Mouse (Mus musculus) fibroblast of lung, adult 2 months (primary cell): ENCODE data around the gene E330017A01Rik.

Experiments used
- DNase-seq: peaks from one replicate; pipeline ENCODE4 v3.0.0-alpha.2; 2011; ENCODE audit warnings: low read depth

The E330017A01Rik gene

DNA sequence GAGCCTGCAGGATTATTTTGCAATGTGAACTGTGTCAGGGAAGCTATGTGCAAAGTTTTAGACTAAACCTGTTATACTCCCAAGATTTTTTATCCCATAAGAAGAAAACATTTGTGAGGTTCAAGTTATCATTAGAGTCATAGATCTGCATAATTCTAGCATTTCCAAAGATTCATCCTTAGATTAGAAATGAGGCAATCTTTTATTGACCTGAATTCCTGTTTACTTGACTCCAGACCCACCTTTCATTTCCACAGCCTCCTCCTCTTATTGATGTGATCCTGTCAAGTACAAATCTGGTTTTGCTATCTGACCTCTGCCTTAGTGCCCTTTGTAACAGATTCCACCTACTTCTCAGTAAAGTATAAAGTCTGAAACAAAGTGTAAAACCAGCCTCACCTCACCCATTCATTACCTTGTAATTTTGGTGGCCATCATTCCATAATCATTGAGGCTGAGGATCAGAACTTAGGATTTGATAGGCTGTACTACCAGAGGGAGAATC is 23.8 kb upstream of the E330017A01Rik start:
- no peak for DNase-seq

DNA sequence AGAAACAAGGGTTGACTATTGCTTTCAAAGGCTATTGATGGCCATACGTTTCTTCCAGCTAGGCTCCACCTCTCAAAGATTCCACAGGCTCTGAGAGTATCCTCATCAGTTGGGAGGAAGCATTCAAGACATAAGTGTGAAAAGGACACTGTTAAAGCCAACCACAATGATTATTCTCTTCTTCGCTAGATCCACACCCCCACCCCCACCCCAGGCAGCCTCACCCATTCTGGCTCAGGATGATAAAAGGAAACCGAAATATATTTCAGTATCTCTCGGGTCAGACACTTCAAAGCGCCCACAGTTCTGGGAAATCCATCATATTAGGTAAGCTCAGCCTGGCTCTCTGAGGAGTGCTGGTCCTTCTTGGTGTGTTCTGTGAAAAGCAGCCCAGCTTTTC is 23.3 kb upstream of the E330017A01Rik start:
- DNase-seq: no peak

DNA sequence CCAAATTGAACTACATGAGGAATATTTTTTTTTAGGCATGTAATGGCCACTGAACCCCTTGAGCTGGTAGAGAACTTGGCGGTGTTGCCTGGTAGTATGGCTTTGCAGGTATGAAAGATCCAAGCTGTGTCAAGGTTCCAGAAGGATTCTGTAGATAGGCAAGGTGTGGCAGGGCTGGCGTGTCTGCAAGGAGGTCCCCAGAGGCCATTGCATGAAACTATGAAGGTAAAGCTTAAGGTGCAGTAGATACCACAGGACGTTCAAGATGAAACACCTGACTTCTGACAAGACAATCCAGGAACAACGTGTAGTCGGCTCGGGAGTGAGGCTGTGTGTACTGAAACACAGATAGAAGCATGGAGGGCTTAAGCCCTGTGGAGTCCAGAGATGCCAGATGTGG is 20.1 kb upstream of the E330017A01Rik start:
- no peak for DNase-seq

DNA sequence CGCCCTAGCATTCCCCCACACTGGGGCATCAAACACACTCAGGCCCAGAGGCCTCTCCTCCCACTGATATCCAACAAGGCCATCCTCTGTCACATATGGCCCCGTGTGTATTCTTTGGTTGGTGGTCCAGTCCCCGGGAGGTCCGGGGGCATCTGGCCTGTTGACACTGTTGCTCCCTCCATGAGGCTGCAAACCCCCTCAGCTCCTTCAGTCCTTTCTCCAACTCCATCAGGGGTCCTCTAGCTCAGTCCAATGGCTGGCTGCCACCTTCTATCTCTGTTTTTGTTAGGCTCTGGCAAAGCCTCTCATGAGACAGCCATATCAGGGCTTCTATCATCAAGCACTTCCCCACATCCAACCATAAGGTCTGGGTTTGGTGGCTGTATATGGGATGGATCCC is 18.0 kb upstream of the E330017A01Rik start:
- DNase-seq: no peak

DNA sequence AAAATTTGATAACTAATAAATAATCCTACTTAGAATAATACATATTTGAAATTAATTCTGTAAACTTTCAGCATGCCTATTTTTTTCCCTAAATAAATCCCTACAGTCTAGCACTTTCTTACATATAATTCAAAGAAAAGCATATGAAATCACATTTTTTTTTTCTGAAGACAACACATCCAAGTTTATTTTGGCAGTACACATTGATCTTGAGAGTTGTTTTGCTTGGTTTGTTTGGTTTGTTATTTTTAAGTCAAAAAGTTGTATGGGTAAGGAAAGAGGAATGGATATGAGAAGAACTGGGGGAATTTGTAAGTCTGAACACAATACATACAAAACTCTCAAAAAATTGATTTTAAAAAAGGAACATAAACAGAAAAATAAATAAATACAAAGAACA is 17.2 kb upstream of the E330017A01Rik start:
- no peak for DNase-seq

DNA sequence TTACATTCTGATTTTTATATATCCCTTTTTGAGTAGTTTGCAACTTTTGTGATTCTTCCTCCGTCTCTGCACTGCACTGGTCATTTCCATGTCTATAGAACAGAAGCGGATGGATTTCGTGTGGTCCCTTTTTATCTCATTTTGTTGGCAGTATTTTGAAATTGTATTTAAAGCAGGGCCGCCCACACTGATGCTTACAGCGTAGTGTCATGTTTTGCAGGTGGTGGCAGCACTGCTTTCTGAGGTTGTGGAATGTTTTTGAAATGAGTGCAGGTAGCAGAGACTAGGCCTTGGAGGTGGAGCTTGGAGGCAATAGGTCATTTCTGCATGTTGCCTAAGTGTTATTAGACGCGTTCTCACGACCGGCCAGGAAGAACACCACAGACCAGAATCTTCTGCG is 11.4 kb upstream of the E330017A01Rik start:
- DNase-seq: no peak

DNA sequence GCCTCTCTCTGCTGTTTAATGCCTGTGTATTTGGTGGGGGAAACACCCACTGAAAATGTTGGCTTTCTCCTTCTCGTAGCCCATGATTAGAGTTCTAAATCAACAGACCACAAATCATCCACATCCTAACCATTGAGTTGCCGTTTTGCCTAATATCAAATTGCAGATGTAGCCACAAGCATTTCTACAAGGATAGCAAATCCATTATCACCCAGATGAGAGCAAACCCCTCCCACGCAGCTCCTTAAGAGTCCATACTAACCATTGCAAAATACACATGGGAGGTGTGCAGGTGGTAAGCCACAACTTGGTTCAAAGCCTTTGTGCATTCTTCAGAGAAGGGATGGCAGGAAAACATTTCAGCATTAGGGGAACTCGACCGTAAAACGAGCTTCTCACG is 523 bp downstream of the E330017A01Rik start:
- no peak for DNase-seq

DNA sequence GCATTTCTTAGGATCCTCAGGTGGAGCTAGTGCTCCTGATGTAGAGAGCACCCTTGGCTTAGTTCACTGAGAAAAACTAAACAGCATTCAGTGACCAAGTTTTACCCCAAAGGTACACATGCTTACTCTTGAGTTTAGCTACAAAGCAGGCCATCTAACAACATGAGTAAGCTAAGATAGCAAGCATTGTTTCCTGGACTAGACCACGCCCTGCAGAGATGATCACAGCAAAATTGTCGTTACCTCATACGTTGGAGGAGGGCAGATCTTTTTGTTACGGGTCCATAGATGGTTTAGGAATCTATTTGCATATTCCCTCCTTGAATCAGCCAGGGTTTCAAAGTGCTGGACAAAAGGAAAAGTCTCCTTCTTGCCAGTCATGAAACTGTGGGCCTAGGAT is 1.1 kb downstream of the E330017A01Rik start:
- DNase-seq: no peak

DNA sequence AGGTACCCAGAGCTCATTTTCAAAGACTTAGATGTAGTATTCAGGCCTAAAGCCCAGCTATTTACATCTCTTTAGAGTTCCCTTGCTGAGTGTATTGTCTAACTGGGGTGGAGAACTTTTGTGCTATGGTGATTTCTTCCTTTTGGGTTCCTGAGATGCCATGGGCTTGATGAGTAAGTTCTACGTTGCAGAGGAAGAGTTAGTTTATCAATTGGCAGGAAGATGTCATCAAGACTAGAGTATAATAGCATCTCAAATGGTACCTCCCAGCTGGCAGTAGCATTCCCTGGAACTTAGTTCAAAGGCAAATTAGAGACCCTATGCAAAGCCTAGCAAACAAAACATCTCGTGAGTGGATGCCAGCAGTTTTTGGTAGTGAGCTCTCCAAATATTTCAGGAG is 2.7 kb downstream of the E330017A01Rik start:
- no peak for DNase-seq

DNA sequence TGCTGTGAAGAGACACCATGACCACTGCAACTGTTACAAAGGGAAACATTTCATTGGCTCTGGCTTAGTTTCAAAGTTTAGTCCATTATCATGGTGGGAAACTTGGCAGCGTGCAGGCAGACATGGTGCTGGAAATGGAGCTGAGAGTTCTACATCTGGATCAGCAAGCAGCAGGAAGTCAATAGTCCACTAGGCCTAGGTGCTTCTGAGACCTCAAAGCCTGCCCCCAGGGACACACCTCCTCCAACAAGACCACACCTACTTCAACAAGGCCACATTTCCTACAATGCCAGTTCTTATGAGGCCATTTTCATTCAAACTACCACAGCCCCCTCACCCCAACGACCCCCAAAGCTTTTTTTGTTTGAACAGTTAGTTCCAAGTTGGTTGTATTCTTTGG is 8.8 kb downstream of the E330017A01Rik start:
- DNase-seq: no peak

DNA sequence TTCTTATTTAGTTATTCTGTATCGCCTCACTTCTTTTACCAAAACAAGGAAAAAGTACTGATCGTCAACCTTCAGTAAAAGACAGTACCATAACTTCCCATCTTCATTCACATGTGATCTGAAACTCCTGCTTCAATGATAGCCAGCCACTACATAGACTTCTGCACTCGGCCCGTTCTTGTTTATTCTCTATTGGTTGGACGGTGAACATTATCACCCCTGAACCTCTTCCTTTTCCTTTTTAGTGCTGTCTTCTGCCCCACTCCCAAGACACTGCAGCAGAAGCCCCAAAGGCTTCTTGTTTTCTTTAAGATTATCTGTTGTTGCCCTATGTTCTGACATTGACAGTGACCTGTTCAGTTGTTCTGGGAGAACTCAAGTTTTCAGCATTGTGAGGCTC is 9.6 kb downstream of the E330017A01Rik start:
- no peak for DNase-seq

DNA sequence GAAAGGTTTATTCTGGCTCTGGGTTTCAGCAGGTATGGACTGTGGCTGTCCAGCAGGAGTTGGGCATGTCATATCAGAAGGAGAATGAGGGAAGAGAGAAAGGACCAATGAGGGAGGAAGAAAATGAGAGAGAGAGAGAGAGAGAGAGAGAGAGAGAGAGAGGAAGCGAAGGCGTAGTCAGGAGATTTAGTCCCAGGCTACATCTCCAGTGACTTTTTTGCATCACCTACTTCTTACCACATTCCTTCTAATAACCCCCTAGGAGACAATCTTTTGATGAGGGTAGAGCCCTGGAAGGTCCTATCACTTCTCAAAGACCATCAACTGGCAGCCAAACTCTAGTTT is 10.2 kb downstream of the E330017A01Rik start:
- DNase-seq: no peak

DNA sequence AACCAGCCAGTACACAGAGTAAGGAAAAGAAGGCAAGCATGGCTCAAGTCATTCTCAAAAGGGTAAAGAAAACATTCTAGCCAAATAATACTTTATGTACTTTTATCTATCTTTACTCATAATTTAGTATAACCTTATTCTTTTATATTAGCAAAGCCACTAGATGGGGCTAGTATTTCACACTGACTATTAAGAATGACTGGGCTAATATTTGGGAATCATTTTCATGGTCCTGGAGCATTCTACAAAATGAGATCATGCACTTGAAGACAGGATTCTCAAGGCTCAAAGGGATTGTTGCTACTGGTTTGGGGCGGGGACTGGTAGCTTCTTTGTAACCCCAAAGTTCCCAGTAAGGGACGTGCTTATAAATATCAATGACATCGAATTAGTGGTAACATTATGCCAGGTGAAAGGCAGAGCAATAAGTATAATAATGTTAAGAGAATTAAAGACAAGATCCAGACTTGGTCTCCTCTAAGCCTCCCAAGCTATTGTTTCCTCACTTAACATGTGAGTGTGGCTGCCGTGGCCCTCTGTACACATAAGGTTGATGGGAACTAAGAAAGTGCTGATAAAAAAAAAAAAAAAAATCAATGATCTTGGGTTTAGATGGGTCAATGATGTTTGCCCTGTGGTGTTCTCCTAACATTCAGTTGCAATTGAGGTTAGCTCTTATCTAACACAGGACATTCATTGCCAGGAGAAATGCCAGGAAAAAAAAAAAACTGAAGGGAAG is 10.8 kb downstream of the E330017A01Rik start:
- DNase-seq: no peak

DNA sequence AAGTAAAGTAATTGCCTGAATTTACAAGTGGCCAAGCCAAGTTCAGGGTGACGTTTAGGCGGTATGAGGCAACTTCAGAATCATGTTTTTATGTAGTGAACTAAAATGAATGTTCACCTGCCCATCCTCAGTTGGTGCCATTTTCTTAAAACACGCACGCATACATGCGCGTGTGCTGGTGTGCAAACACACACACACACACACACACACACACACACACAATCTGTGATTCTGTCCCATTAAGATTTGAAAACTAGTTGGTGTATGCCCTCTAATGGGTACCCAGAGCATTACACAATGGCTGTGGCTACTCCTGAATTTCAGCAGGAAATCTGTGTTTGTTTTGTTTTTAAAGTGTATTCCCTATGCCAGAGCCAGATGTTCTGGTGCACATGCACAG is 14.6 kb downstream of the E330017A01Rik start:
- no peak for DNase-seq

DNA sequence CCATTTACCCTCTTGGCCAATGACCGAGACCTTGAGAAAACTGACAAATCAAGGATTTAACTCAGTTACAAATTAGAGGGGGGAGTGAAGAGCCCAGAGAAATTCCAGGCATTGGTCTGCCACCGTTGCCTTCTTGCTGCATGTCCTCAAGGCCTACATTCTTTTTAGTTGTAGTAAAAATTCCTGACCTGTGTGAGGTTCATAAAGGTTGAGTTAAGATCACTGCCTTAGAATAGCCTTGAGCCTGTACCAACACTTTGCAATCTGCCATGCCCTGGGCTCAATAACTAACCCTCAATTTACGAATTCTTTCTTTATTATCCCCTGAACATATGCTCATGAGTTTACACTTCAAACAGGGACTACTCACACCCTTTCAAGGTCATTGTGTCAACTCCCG is 15.4 kb downstream of the E330017A01Rik start:
- DNase-seq: no peak

DNA sequence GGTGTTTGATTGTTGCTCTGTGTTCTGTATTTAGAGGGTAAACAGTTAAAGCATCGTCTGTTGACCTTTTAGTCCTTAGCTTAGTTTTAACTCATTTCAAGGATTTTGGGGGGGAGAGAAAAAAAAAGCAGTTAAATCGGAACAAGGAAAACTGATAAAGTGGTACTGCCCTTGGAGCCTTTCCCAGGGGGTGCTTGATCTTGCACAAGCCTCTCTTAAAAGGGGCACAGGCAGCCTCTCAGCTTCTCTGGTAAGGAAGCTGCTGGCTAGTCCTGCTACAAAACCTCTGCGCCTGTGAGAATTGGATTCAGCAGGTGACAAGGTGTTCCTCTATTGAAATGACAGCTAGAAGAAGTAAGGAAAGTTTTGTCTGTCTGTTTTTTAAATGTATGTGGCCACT is 16.2 kb downstream of the E330017A01Rik start:
- no peak for DNase-seq

DNA sequence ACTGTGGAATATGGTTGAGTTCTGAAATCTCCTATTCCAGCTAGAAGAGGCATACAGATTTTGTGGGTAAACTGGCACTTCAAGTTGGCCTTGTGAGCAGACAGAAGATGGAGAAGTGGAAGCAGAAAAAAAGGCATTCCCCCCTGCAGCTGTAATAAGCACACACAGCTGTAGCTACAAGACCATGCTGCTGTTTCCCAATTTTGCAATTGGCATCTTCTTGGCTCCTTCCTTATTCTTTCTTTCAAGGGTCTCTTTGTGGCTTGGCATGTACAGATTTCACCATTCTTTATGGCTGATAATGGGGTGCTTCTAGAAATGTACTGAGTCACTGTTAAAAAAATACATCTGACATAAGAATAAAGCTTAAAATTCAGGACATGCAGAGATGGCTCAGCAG is 21.2 kb downstream of the E330017A01Rik start:
- DNase-seq: no peak

DNA sequence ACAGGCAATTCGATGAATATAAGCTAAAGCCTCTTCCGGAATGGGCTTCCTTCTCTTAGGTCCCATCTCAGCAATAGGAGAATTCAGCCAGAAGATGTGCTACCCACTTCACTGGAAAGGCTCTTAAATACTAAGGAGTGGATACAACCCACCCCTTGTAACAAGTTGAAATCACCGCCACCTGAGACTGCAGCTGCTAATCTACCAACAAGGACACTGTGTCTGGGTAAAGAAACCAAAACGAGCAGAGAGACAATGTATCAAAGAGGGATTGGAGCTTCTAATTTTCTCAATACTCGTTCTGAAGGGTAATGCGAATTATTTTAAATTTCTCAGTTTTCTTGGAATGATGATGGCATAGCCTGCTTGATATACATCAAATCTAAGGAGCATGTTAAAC is 21.7 kb downstream of the E330017A01Rik start, which contains the start of gene Gm813:
Gene Gm813, minus strand, starts transcription at position 101 of the 400 bp plus-strand sequence.
- DNase-seq: no peak

DNA sequence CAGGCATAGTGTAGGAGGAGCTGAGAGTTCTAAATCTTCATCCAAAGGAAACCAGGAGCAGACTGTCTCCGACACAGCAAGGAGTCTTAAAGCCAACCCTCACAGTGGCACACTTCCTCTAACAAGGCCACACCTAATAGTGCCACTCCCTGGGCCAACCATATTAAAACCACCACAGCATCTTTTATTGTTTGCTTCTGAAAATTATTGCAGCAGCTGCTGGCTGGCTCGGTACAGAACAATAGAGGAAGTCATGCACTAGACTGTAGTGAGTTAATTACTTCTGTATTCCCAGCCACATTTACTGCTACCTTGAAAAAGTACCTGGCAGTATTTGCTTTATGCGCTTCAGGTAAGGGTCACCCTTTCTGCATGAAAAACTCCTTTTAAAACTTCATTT is 25.6 kb downstream of the E330017A01Rik start:
- DNase-seq: no peak

DNA sequence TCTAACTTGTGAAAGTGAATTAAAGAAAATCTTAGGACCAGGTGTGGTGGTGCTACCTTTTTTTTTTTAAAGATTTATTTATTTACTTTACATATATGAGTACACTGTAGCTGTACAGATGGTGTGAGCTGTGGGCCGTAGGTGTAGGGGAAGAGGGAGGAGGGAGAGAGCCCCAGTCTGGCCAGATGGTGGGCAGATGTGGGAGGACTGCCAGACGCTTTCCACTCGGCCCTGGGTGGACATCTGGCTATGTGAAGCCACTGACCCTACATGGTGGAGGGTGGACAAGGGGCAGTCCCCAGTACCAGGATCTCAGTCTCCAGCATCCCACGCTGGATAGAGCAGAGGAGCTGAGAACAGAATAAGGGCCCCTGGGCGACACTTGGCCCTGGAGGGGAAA is 31.4 kb downstream of the E330017A01Rik start:
- no peak for DNase-seq

DNA sequence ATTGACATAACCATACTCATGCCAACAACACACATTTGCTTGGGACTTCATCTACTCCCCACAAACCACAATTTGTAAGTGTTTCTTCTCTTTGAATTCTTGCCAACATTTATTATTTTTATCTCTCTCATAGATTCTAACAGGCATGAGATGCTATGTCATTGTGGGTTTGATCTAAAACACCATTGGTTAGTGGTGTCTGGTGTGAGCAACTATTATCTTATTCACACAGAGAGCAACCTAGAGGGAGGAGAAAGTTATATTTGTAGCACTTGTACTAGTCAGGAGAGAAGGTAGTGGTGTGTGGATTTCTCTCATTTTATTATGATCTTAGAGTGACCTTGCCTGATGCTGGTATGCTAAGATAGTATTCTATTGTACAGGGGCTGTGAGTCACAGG is 33.9 kb downstream of the E330017A01Rik start:
- no peak for DNase-seq

DNA sequence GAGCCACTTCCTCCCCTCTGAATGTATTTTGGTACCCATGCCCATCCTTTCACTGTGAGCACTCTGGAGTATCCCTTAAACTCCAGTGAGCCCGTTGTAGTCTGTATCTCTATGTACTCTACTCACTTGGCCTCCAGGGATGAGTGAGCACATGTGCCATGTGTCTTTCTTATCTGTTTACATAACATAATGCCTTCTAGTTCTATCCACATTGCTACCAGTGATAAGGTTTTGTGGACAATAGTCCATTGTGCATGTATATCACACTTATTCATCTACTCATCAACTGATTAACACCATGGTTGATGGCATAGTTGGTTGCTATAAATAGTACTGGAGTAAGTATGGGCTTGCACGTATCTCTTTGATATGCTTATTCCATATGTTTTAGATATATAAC is 34.7 kb downstream of the E330017A01Rik start:
- no peak for DNase-seq

DNA sequence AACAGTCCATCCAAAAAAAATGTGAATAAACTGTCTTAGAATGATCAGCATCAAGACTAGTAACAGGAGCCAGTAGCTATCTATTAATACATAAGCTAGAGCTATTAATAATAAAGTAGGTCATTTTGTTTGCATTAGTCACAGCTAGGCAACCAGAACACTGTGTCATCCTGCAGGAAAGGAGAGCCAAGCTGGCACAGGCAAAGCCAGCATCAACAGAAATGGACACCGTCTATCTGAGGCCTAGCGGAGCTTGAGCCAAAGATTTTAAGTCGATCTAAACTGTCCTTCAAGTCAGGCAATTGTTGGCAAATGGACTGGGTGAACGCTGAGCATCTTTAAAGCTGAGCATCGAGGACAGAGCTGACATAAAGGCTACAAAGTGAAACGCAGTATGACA is 37.7 kb downstream of the E330017A01Rik start:
- DNase-seq: no peak

DNA sequence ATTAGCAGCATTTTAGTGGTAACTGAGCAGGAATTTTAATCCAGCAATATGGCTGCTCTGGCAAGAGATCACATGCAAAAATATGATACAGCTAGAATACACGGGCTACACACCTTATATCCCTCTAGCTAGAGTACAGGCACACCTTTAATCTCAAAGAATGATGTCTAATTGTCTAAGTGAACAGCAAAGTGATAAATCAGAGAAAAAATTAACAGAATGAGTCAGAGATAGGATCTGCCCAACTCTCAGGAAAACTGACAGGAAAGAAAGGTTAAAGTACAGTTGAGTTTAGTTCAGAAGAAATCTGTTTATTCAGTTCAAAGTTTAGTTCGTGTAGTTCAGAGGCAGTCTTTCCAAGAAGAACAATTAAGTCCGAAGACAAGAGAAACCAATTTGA is 47.2 kb downstream of the E330017A01Rik start:
- DNase-seq: no peak
